Mouse (Mus musculus) gonadal fat pad, adult 2 months (tissue): ENCODE measurements around the gene Vrk2. TPM values are rescaled to one million over a fixed set of nuclear protein-coding genes. Genes with fewer than 3 reads are reported as not detected.

Source experiments
- polyA plus RNA-seq: library from polyadenylated mRNA; depleted of rRNA; stranded (reverse); fragments of >200 nt; gene quantifications from 2 replicates; pipeline ENCODE4 v1.2.3, GENCODE M21; 2012; rRNA removed

Gene Vrk2
- polyA plus RNA-seq, 1 experiment: 1.9 TPM

Other genes with a start within 250 kb of the Vrk2 start
- 3.5 and 4.0 TPM in 2 replicates for gene Fancl, start 207.9 kb downstream of the Vrk2 start, polyA plus RNA-seq
- not detected in 2 replicates for gene Gm6899, start 758 bp downstream of the Vrk2 start, polyA plus RNA-seq